Mouse (Mus musculus) kidney, adult 2 months (tissue): ENCODE measurements at regions not wholly inside any gene's neighbourhood (a gene's known extent, or its start where the extent isn't known, plus 50 kb on each side); places are given as distances from the start of the nearest gene placed in this dataset.

Experiments used
- CTCF ChIP-seq: fragments of 200-500 bp; conservative IDR thresholded peaks from 2 replicates; pipeline ENCODE4 v1.5.1; 2011; ENCODE audit warnings: low read depth, mild to moderate bottlenecking, control low read depth, low read length, moderate library complexity, mixed read lengths; ENCODE audit not compliant: insufficient read depth, insufficient read length
- POLR2A ChIP-seq: fragments of 200-500 bp; IDR thresholded peaks from one replicate; pipeline ENCODE4 v1.6.1; 2011; ENCODE audit warnings: low read depth, low read length, control low read depth

DNA sequence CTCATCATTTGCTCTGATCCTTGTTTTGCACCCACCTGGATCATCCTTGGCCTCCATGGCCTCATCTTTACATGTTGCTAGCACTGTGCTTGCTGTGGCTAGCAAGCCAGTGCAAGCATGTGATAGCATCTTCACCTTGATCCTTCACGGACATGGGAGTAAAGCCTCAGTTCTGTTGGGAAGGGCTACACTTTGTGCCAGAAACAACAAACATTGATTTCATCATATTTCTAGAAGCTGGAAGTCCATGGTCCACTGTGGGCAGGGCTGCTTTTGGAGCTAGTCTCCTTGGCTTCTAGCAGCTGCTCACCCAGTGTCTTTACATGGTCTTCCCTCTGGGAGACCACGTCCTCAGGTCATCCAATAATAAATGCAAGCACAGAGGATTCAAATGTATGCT is 587.1 kb downstream of the Rnf144a start:
- no peak for TF ChIP-seq CTCF
- no peak for TF ChIP-seq POLR2A
